Mouse (Mus musculus): ENCODE data around the gene Tmem139.

Gene Tmem139

GRCm38 (mm10) chr6:42261524-42262170 lies at the start of gene Tmem139:
Gene Tmem139, plus strand, starts transcription at chr6:42261970.
- DNase-seq: no peak

GRCm38 (mm10) chr6:42215028-42215427 lies 46.7 kb upstream of the Tmem139 start, which contains the start of gene Tas2r144:
Gene Tas2r144, plus strand, starts transcription at chr6:42215328.
- DNase-seq: no peak

GRCm38 (mm10) chr6:42222286-42222685 lies 39.5 kb upstream of the Tmem139 start:
- DNase-seq: no peak

GRCm38 (mm10) chr6:42225046-42225445 lies 36.7 kb upstream of the Tmem139 start:
- no peak for DNase-seq

- peak; percentile 45 for DNase-seq
Measured at GRCm38 (mm10) chr6:42227240-42228101, 34.3 kb upstream of the Tmem139 start.

GRCm38 (mm10) chr6:42229610-42230009 lies 32.2 kb upstream of the Tmem139 start:
- no peak for DNase-seq

GRCm38 (mm10) chr6:42231191-42231590 lies 30.6 kb upstream of the Tmem139 start:
- peak; percentile 60 for DNase-seq

GRCm38 (mm10) chr6:42237276-42237805 lies 24.4 kb upstream of the Tmem139 start:
- DNase-seq: peak; percentile 72

- peak; percentile 30 for DNase-seq
Measured at GRCm38 (mm10) chr6:42241311-42242045, 20.3 kb upstream of the Tmem139 start.

- peak; percentile 80 for DNase-seq
Measured at GRCm38 (mm10) chr6:42245711-42246353, 15.9 kb upstream of the Tmem139 start, which contains the start of gene Gstk1. Gene Gstk1, plus strand, starts transcription at chr6:42245935.

- DNase-seq: no peak
Measured at GRCm38 (mm10) chr6:42247173-42247572, 14.6 kb upstream of the Tmem139 start.

- DNase-seq: no peak
Measured at GRCm38 (mm10) chr6:42247981-42248380, 13.8 kb upstream of the Tmem139 start.

- DNase-seq: no peak
Measured at GRCm38 (mm10) chr6:42251791-42252190, 10.0 kb upstream of the Tmem139 start.

GRCm38 (mm10) chr6:42253103-42253502 lies 8.7 kb upstream of the Tmem139 start:
- DNase-seq: no peak

- peak; percentile 67 for DNase-seq
Measured at GRCm38 (mm10) chr6:42257303-42257863, 4.4 kb upstream of the Tmem139 start.

GRCm38 (mm10) chr6:42260430-42260829 lies 1.3 kb upstream of the Tmem139 start:
- no peak for DNase-seq

GRCm38 (mm10) chr6:42264626-42265312 lies 3.0 kb downstream of the Tmem139 start, which contains the start of gene Casp2:
Gene Casp2, plus strand, starts transcription at chr6:42264985.
- DNase-seq: peak; percentile 99

- no peak for DNase-seq
Measured at GRCm38 (mm10) chr6:42265391-42266330, 3.9 kb downstream of the Tmem139 start.

- DNase-seq: no peak
Measured at GRCm38 (mm10) chr6:42270817-42271216, 9.0 kb downstream of the Tmem139 start.

- no peak for DNase-seq
Measured at GRCm38 (mm10) chr6:42276151-42276550, 14.4 kb downstream of the Tmem139 start.
